Mouse (Mus musculus): ENCODE data around the gene Msi2.

Msi2 gene

GRCm38 (mm10) chr11:88369898-88370297 lies 348.4 kb downstream of the Msi2 start:
- no peak for DNase-seq (ENCODE audit: low read depth, low spot score)

- DNase-seq (ENCODE audit: low read depth, low spot score): no peak
Measured at GRCm38 (mm10) chr11:88367501-88367900, 350.8 kb downstream of the Msi2 start.

GRCm38 (mm10) chr11:88365914-88366540 lies 352.3 kb downstream of the Msi2 start:
- no peak for DNase-seq (ENCODE audit: low read depth, low spot score)

- DNase-seq (ENCODE audit: low read depth, low spot score): no peak
Measured at GRCm38 (mm10) chr11:88364231-88364630, 354.1 kb downstream of the Msi2 start.

GRCm38 (mm10) chr11:88363481-88363880 lies 354.8 kb downstream of the Msi2 start:
- no peak for DNase-seq (ENCODE audit: low read depth, low spot score)

GRCm38 (mm10) chr11:88359736-88360135 lies 358.6 kb downstream of the Msi2 start:
- no peak for DNase-seq (ENCODE audit: low read depth, low spot score)

- no peak for DNase-seq (ENCODE audit: low read depth, low spot score)
Measured at GRCm38 (mm10) chr11:88357325-88357724, 361.0 kb downstream of the Msi2 start.

GRCm38 (mm10) chr11:88356598-88357290 lies 361.6 kb downstream of the Msi2 start:
- peak; percentile 60 for DNase-seq (ENCODE audit: low read depth, low spot score)

GRCm38 (mm10) chr11:88356016-88356415 lies 362.3 kb downstream of the Msi2 start:
- no peak for DNase-seq (ENCODE audit: low read depth, low spot score)

- DNase-seq (ENCODE audit: low read depth, low spot score): no peak
Measured at GRCm38 (mm10) chr11:88354771-88355170, 363.5 kb downstream of the Msi2 start.

GRCm38 (mm10) chr11:88351722-88352473 lies 366.4 kb downstream of the Msi2 start:
- no peak for DNase-seq (ENCODE audit: low read depth, low spot score)

GRCm38 (mm10) chr11:88348690-88349089 lies 369.6 kb downstream of the Msi2 start:
- no peak for DNase-seq (ENCODE audit: low read depth, low spot score)

GRCm38 (mm10) chr11:88348056-88348455 lies 370.3 kb downstream of the Msi2 start:
- no peak for DNase-seq (ENCODE audit: low read depth, low spot score)

GRCm38 (mm10) chr11:88346066-88346465 lies 372.2 kb downstream of the Msi2 start:
- no peak for DNase-seq (ENCODE audit: low read depth, low spot score)

GRCm38 (mm10) chr11:88337926-88338325 lies 380.4 kb downstream of the Msi2 start:
- no peak for DNase-seq (ENCODE audit: low read depth, low spot score)

- DNase-seq (ENCODE audit: low read depth, low spot score): no peak
Measured at GRCm38 (mm10) chr11:88334893-88335292, 383.4 kb downstream of the Msi2 start.

- DNase-seq (ENCODE audit: low read depth, low spot score): no peak
Measured at GRCm38 (mm10) chr11:88332309-88332934, 385.9 kb downstream of the Msi2 start.

GRCm38 (mm10) chr11:88331722-88332121 lies 386.6 kb downstream of the Msi2 start:
- no peak for DNase-seq (ENCODE audit: low read depth, low spot score)

GRCm38 (mm10) chr11:88330799-88331198 lies 387.5 kb downstream of the Msi2 start:
- no peak for DNase-seq (ENCODE audit: low read depth, low spot score)

- no peak for DNase-seq (ENCODE audit: low read depth, low spot score)
Measured at GRCm38 (mm10) chr11:88328813-88329595, 389.3 kb downstream of the Msi2 start.

GRCm38 (mm10) chr11:88327016-88327415 lies 391.3 kb downstream of the Msi2 start:
- DNase-seq (ENCODE audit: low read depth, low spot score): no peak
